Mouse (Mus musculus): ENCODE data around the gene Fam198a.
"Not testable (repeated sequence)": the region's sequence is repeated elsewhere in the genome, so short reads cannot be mapped to it uniquely, and the experiment has no call there.

The Fam198a gene

GRCm38 (mm10) chr9:121982665-121983064 is 31.9 kb downstream of the Fam198a start:
- DNase-seq: no peak

GRCm38 (mm10) chr9:121983504-121983903 is 32.7 kb downstream of the Fam198a start:
- DNase-seq: peak; percentile 89

GRCm38 (mm10) chr9:121984465-121985461 is 34.0 kb downstream of the Fam198a start:
- peak; percentile 87 for DNase-seq

- no peak for DNase-seq
Observed at GRCm38 (mm10) chr9:121988910-121989309, 38.1 kb downstream of the Fam198a start.

- DNase-seq: no peak
Observed at GRCm38 (mm10) chr9:121989536-121989935, 38.7 kb downstream of the Fam198a start.

- peak; percentile 44 for DNase-seq
Observed at GRCm38 (mm10) chr9:121991041-121991440, 40.3 kb downstream of the Fam198a start.

- DNase-seq: peak; percentile 69
Observed at GRCm38 (mm10) chr9:121993047-121993446, 42.3 kb downstream of the Fam198a start.

- no peak for DNase-seq
Observed at GRCm38 (mm10) chr9:121995077-121995476, 44.3 kb downstream of the Fam198a start.

GRCm38 (mm10) chr9:121995508-121996131 is 44.8 kb downstream of the Fam198a start:
- DNase-seq: peak; percentile 63

- DNase-seq: no peak
Observed at GRCm38 (mm10) chr9:121997010-121997409, 46.2 kb downstream of the Fam198a start, which contains the start of gene Pomgnt2. Pomgnt2 (minus strand) TSS chr9:121997110.

- no peak for DNase-seq
Observed at GRCm38 (mm10) chr9:121997978-121998377, 47.2 kb downstream of the Fam198a start.

GRCm38 (mm10) chr9:122006175-122006574 is 55.4 kb downstream of the Fam198a start:
- DNase-seq: no peak

GRCm38 (mm10) chr9:122006609-122007008 is 55.8 kb downstream of the Fam198a start:
- peak; percentile 82 for DNase-seq

GRCm38 (mm10) chr9:122008876-122009275 is 58.1 kb downstream of the Fam198a start:
- DNase-seq: no peak

- no peak for DNase-seq
Observed at GRCm38 (mm10) chr9:122010751-122011150, 60.0 kb downstream of the Fam198a start.

GRCm38 (mm10) chr9:122012816-122013215 is 62.0 kb downstream of the Fam198a start:
- no peak for DNase-seq

GRCm38 (mm10) chr9:122013629-122014028 is 62.8 kb downstream of the Fam198a start:
- DNase-seq: peak; percentile 41

GRCm38 (mm10) chr9:122014241-122014667 is 63.5 kb downstream of the Fam198a start:
- DNase-seq: peak; percentile 95

GRCm38 (mm10) chr9:122018079-122018478 is 67.3 kb downstream of the Fam198a start:
- DNase-seq: no peak

GRCm38 (mm10) chr9:122018782-122019395 is 68.1 kb downstream of the Fam198a start:
- DNase-seq: peak; percentile 37

- DNase-seq: no peak
Observed at GRCm38 (mm10) chr9:122020321-122020720, 69.5 kb downstream of the Fam198a start.

GRCm38 (mm10) chr9:122021171-122021570 is 70.4 kb downstream of the Fam198a start:
- not testable (repeated sequence) for DNase-seq

- no peak for DNase-seq
Observed at GRCm38 (mm10) chr9:122021581-122021980, 70.8 kb downstream of the Fam198a start.
